Mouse (Mus musculus) C2C12 (cell line): ENCODE measurements around the gene Fndc7. TPM values are rescaled to one million over a fixed set of nuclear protein-coding genes. Genes with fewer than 3 reads are reported as not detected.

Experiments
- H3K27me3 ChIP-seq: one replicate; pipeline ENCODE4 v1.6.1; 2011; ENCODE audit not compliant: control insufficient read depth, insufficient read depth, insufficient read length
- H3K36me3 ChIP-seq: one replicate; pipeline ENCODE4 v1.6.1; 2011; ENCODE audit not compliant: control insufficient read depth, insufficient read depth
- H3K4me3 ChIP-seq: one replicate; pipeline ENCODE4 v1.5.1; 2011; ENCODE audit warnings: mild to moderate bottlenecking, control low read depth; ENCODE audit not compliant: poor library complexity, insufficient read depth, severe bottlenecking
- H3K79me2 ChIP-seq: one replicate; pipeline ENCODE4 v1.6.1; 2011; ENCODE audit not compliant: control insufficient read depth, insufficient read depth
- H3K79me3 ChIP-seq: one replicate; pipeline ENCODE4 v1.6.1; 2011; ENCODE audit warnings: low read depth, control low read depth
- H3ac ChIP-seq: one replicate; pipeline ENCODE3; 2011; ENCODE audit warnings: low read depth; ENCODE audit not compliant: control insufficient read depth, insufficient read length
- CEBPB ChIP-seq: IDR thresholded peaks from one replicate; pipeline ENCODE4 v1.6.1; 2011; ENCODE audit warnings: low read depth, mild to moderate bottlenecking, control low read depth, moderate library complexity
- CTCF ChIP-seq: IDR thresholded peaks from one replicate; pipeline ENCODE4 v1.5.1; 2011; ENCODE audit not compliant: control insufficient read depth, insufficient read depth, insufficient read length
- FOSL1 ChIP-seq: IDR thresholded peaks from one replicate; pipeline ENCODE4 v1.8.0; 2011; ENCODE audit warnings: mild to moderate bottlenecking, low read length; ENCODE audit not compliant: poor library complexity, insufficient read depth, severe bottlenecking
- MAX ChIP-seq: IDR thresholded peaks from one replicate; pipeline ENCODE4 v1.6.1; 2011; ENCODE audit warnings: mild to moderate bottlenecking, control low read depth
- MYOD1 ChIP-seq: IDR thresholded peaks from one replicate; pipeline ENCODE4 v1.6.1; 2011; ENCODE audit warnings: low read depth; ENCODE audit not compliant: control insufficient read depth, insufficient read length
- MYOG ChIP-seq: IDR thresholded peaks from one replicate; pipeline ENCODE4 v1.6.1; 2011; ENCODE audit not compliant: control insufficient read depth, insufficient read length; ENCODE audit errors: extremely low read depth
- USF1 ChIP-seq: IDR thresholded peaks from one replicate; pipeline ENCODE4 v1.6.1; 2011; ENCODE audit warnings: low read depth, mild to moderate bottlenecking, control low read depth, moderate library complexity
- polyA plus RNA-seq: library from polyadenylated mRNA; unstranded; fragments of >200 nt; fragmentation: generic; extraction: Trizol; gene quantifications from one replicate; pipeline ENCODE4 v1.2.1, GENCODE M21; 2012; ENCODE audit warnings: missing spikeins

Gene Fndc7
- polyA plus RNA-seq, 1 experiment: 0.01 TPM

GRCm38 (mm10) chr3:108879836-108880435, 9.9 kb downstream of the Fndc7 start:
- no peaks in the 10 kb centered on the region for H3K36me3 ChIP-seq
- no peaks in the 10 kb centered on the region for H3K79me2 ChIP-seq
- TF ChIP-seq MYOD1: no peak
- TF ChIP-seq USF1: no peak
- no peak for TF ChIP-seq MYOG
- TF ChIP-seq FOSL1: no peak
- TF ChIP-seq CTCF: no peak
- TF ChIP-seq MAX: no peak
- no peak for TF ChIP-seq CEBPB
- no peak overlapping the region for H3K4me3 ChIP-seq
- H3ac ChIP-seq: no peak overlapping the region
- no peaks in the 10 kb centered on the region for H3K79me3 ChIP-seq
- no peaks in the 10 kb centered on the region for H3K27me3 ChIP-seq

DNA sequence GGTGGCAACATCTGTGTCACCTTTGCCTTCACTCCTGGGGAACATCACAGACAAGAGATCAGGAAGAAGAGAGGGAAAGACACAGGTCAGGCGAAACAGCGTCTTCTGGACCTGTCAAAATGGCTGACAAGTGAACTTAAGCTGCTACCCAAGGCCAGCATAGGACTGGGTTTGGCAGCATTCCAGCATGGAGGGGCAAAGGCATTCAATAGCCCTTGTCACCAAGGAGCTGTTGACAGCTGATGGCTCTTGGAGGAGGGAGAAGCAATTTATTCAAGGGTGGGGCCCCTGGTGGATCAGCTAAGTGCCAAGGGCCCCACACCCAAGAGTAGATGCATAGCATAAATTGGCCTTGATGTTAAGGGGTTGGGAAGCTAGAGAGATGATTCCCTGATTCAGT, 10.7 kb downstream of the Fndc7 start:
- no peaks in the 10 kb centered on the region for H3K27me3 ChIP-seq
- no peak overlapping the region for H3ac ChIP-seq
- H3K79me3 ChIP-seq: no peaks in the 10 kb centered on the region
- H3K36me3 ChIP-seq: no peaks in the 10 kb centered on the region
- TF ChIP-seq CEBPB: no peak
- TF ChIP-seq USF1: no peak
- no peak for TF ChIP-seq MYOG
- no peak overlapping the region for H3K4me3 ChIP-seq
- no peaks in the 10 kb centered on the region for H3K79me2 ChIP-seq

DNA sequence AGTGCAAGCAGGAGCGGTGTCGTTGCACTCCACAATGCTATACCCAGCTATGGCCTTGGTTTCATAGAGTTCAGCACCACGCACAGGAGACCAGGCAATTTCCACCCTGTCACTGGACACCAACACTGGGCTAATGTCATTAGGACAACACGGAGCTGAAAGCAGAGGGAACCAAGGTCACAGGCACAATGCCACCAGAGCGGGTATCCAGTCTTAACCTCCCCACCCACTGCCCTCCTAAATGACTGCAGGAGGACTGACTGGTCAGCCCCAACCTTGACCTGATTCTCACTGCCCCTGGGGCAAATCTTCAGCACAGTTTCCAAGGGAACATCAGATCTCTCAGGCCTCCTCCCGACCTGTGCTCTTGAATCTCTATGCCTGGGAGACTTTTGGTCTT, 19.2 kb downstream of the Fndc7 start:
- H3K79me2 ChIP-seq: no peaks in the 10 kb centered on the region
- H3K4me3 ChIP-seq: no peak overlapping the region
- no peaks in the 10 kb centered on the region for H3K79me3 ChIP-seq
- H3K27me3 ChIP-seq: no peaks in the 10 kb centered on the region
- H3ac ChIP-seq: no peak overlapping the region
- H3K36me3 ChIP-seq: no peaks in the 10 kb centered on the region
- no peak for TF ChIP-seq CEBPB
- TF ChIP-seq MYOD1: no peak
- no peak for TF ChIP-seq USF1
- no peak for TF ChIP-seq MYOG
- no peak for TF ChIP-seq CTCF
- no peak for TF ChIP-seq MAX
- TF ChIP-seq FOSL1: no peak

- Histone ChIP-seq H3K4me3 (no peak overlapping the region), H3K79me3 (no peaks in the 10 kb centered on the region), H3K27me3 (no peaks in the 10 kb centered on the region), H3K36me3 (no peaks in the 10 kb centered on the region), H3K79me2 (no peaks in the 10 kb centered on the region), H3ac (no peak overlapping the region)
- no peak for TF ChIP-seq MYOG
These were observed 22.4 kb downstream of the Fndc7 start for GRCm38 (mm10) chr3:108867449-108867848.

DNA sequence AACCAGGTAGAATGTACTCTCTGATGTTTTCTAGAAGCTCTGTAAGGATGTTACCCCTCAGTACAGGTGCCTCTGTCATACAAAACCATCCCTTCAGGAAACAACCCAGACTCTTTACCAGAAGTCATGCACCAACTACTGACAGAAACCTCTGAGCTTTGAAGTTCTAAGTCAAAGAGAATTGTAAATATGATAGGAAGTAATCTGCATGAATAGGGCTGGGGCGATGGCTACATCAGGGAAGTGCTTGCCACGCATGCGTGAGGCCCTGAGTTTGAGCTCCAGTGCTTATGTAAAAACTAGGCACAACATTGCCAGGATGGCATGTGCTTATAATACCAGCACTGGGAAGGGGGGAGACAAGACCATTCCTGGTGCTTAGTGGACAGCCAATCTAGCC, 24.1 kb downstream of the Fndc7 start:
- H3K36me3 ChIP-seq: no peaks in the 10 kb centered on the region
- H3K79me2 ChIP-seq: no peaks in the 10 kb centered on the region
- TF ChIP-seq CEBPB: no peak
- no peak for TF ChIP-seq MYOG
- no peak for TF ChIP-seq USF1
- no peak for TF ChIP-seq MYOD1
- TF ChIP-seq FOSL1: no peak
- no peak for TF ChIP-seq MAX
- no peak for TF ChIP-seq CTCF
- no peaks in the 10 kb centered on the region for H3K27me3 ChIP-seq
- H3ac ChIP-seq: no peak overlapping the region
- H3K4me3 ChIP-seq: no peak overlapping the region
- no peaks in the 10 kb centered on the region for H3K79me3 ChIP-seq

DNA sequence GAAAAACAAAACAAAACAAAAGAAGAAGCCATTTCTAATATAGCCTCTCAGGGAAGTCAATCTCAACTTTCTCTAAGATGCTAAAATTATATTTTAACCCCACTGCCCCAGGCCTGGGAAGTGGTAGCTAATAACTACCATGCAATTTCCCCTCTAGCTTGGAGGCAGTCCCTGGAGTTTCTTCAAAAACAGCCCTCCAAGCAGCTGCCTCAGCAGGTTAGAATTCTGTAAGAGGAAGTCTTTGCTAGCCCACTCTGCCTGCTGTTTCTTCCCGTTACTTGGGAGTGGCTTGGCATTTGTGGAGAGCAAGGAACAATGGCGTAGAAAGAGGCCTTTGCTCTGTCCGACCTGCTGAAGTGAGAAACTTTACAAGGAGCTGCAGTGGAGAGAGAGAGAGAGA, 24.7 kb downstream of the Fndc7 start:
- Histone ChIP-seq H3K79me2 (no peaks in the 10 kb centered on the region), H3K4me3 (no peak overlapping the region), H3K27me3 (no peaks in the 10 kb centered on the region), H3K36me3 (no peaks in the 10 kb centered on the region), H3ac (no peak overlapping the region), H3K79me3 (no peaks in the 10 kb centered on the region)
- TF ChIP-seq MAX: no peak
- TF ChIP-seq MYOG: no peak
- TF ChIP-seq FOSL1: no peak
- TF ChIP-seq USF1: no peak
- no peak for TF ChIP-seq CEBPB
- TF ChIP-seq MYOD1: no peak
- TF ChIP-seq CTCF: no peak
